Mouse (Mus musculus) kidney, postnatal 0 days (tissue): ENCODE measurements around the gene Myh8. TPM values are rescaled to one million over a fixed set of nuclear protein-coding genes. Genes with fewer than 3 reads are reported as not detected.

Source experiments
- ATAC-seq: fragments of 200-750 bp; cut with Nextera tagmentation; replicated peaks from 2 replicates; pipeline ENCODE4 v1.8.0; 2017; ENCODE audit warnings: low read depth, moderate number of reproducible peaks, moderate TSS enrichment, moderate library complexity; ENCODE audit not compliant: low FRiP score
- DNase-seq: peaks from one replicate; pipeline ENCODE4 v3.0.0-alpha.2; 2016; ENCODE audit warnings: low spot score
- H3K27ac ChIP-seq: fragments of 300-500 bp; sonication (generic); 2 replicates; pipeline ENCODE4 v1.5.1; 2014; ENCODE audit warnings: mild to moderate bottlenecking
- H3K27me3 ChIP-seq: fragments of 300-500 bp; sonication (generic); 2 replicates; pipeline ENCODE4 v1.6.1; 2014; ENCODE audit warnings: low read length, mixed read lengths; ENCODE audit not compliant: insufficient read depth
- H3K36me3 ChIP-seq: fragments of 300-500 bp; sonication (generic); 2 replicates; pipeline ENCODE4 v1.6.1; 2014; ENCODE audit warnings: low read length, mixed read lengths; ENCODE audit not compliant: insufficient read depth
- H3K4me1 ChIP-seq: fragments of 300-500 bp; sonication (generic); replicated peaks from 2 replicates; pipeline ENCODE4 v1.6.1; 2014; ENCODE audit warnings: antibody characterized with exemption, low read length, mixed read lengths; ENCODE audit not compliant: insufficient read depth
- H3K4me2 ChIP-seq: fragments of 300-500 bp; sonication (generic); 2 replicates; pipeline ENCODE4 v1.6.1; 2014; ENCODE audit warnings: mild to moderate bottlenecking, low read length, moderate library complexity, mixed read lengths
- H3K4me3 ChIP-seq: fragments of 300-500 bp; sonication (generic); replicated peaks from 2 replicates; pipeline ENCODE4 v1.5.1; 2014; ENCODE audit warnings: low read depth, low read length
- H3K9ac ChIP-seq: fragments of 300-500 bp; sonication (generic); 2 replicates; pipeline ENCODE4 v1.6.1; 2014; ENCODE audit warnings: low read depth, low read length
- H3K9me3 ChIP-seq: fragments of 300-500 bp; sonication (generic); replicated peaks from 2 replicates; pipeline ENCODE4 v1.6.1; 2016; ENCODE audit warnings: low read length, inconsistent platforms, mixed read lengths
- CTCF ChIP-seq: IDR thresholded peaks from 2 replicates; pipeline ENCODE4 v1.5.1; 2016; ENCODE audit warnings: antibody characterized with exemption, low read depth, mild to moderate bottlenecking, moderate library complexity
- WGBS: fragments of 180-500 bp; shearing (Covaris S2); extraction: QIAGEN DNeasy Blood & Tissue Kit; methylation state at CpG from one replicate; pipeline ENCODE4 v1.1.7; 2014; 5-methylcytosine and 5-hydroxymethylcytosine counted together
- polyA plus RNA-seq: library from polyadenylated mRNA; unstranded; fragments of >200 nt; fragmentation: Nextera tagmentation; extraction: Ambion mirVana; gene quantifications from 2 replicates; pipeline ENCODE4 v1.2.1, GENCODE M21; 2015

Myh8 gene
- 0.03 and 0.05 TPM in 2 replicates for polyA plus RNA-seq

DNA sequence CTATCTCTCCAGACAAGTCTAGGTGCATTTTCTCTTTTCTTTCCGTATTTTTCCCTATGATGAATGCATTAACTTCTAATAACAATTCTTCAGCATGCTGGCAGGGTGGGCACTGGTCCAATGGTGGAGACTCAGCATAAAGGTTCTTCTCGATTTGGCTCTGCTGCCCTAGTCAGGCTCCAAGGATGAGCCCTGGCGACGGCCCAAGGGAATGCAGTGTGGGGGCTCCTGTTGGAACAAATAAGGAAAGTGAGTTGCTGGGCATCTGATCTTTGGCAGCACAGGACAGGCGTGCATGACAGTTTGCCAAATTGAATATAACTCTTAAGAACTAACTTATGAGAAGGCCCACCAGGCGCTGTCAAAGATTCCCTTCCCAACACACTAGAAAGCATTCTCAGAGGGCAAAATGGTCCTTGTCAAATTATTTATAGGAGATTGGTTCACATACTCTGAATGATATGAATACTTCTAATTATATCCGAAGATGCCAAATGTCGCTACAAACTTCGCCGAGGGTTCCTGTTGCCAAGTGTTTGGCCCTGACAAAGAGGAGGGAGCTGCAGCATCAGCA lies at the start of gene Myh8:
Myh8 (plus strand) TSS at position 524 of the 574 bp plus-strand sequence.
- whole genome bisulfite sequencing, result 82% methylated on average over 10 of the region's 10 CpGs
- ATAC-seq (no peak), DNase-seq (no peak)
- Histone ChIP-seq H3K9ac (no peak within 1 kb of the TSS), H3K4me3 (no peak within 1 kb of the TSS), H3K27me3 (no peaks in the 10 kb centered on the region), H3K4me2 (no peak within 1 kb of the TSS), H3K36me3 (no peaks in the 10 kb centered on the region), H3K4me1 (no peaks in the 10 kb centered on the region), H3K27ac (no peak within 1 kb of the TSS), H3K9me3 (no peaks in the 10 kb centered on the region)
- TF ChIP-seq CTCF, result no peak

DNA sequence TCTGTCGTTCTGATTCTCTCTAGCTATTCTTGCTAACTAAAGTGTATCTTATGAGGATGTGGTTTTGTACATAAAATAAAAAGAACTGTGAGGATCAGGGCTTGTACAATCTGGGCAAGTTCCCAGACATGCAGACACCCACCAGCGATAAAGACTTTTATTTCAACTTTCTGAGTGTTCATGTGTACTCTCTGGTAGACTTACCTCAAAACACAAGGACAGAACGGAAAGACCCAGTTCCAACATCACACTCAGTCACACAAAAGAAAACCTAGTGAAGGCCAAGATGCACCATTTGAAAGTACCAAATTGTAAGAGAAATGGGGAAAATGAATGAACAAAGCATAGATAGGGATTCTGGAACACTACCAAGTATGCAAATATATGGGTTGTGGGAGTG lies 48.2 kb upstream of the Myh8 start:
- no peaks in the 10 kb centered on the region for H3K9me3 ChIP-seq
- no peaks in the 10 kb centered on the region for H3K4me1 ChIP-seq
- DNase-seq, result no peak
- TF ChIP-seq CTCF, result no peak
- no peaks in the 10 kb centered on the region for H3K36me3 ChIP-seq
- 77% methylated on average over 3 of the region's 3 CpGs for WGBS
- no peaks in the 10 kb centered on the region for H3K27me3 ChIP-seq
- H3K9ac ChIP-seq, result no peak overlapping the region
- no peak overlapping the region for H3K27ac ChIP-seq
- no peak overlapping the region for H3K4me3 ChIP-seq
- no peak for ATAC-seq
- no peak overlapping the region for H3K4me2 ChIP-seq

DNA sequence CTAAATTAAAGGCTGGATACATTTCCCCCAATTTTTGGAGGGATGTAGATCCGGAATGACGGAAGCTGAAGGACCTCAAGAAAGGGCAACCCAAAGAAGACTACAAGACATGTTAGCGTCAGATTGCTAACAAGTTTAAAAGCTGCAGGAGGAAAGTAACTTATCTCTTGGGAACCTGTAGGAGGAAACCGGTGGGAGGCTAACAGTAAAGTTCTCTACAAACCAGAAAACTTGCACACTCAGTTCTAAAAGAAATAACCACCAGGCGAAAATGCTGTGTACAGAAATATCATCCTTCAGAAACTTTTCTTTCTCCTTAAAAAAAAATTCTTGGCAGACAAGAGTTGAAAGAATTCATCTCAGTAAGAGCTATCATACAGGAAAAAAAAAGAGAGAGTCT lies 47.8 kb upstream of the Myh8 start:
- ATAC-seq (no peak), DNase-seq (no peak)
- 59% methylated on average over 5 of the region's 5 CpGs for WGBS
- H3K27ac ChIP-seq, result no peak overlapping the region
- H3K9me3 ChIP-seq, result no peaks in the 10 kb centered on the region
- H3K4me1 ChIP-seq, result no peaks in the 10 kb centered on the region
- no peak for TF ChIP-seq CTCF
- H3K9ac ChIP-seq, result no peak overlapping the region
- no peaks in the 10 kb centered on the region for H3K27me3 ChIP-seq
- H3K4me2 ChIP-seq, result no peak overlapping the region
- H3K4me3 ChIP-seq, result no peak overlapping the region
- no peaks in the 10 kb centered on the region for H3K36me3 ChIP-seq

DNA sequence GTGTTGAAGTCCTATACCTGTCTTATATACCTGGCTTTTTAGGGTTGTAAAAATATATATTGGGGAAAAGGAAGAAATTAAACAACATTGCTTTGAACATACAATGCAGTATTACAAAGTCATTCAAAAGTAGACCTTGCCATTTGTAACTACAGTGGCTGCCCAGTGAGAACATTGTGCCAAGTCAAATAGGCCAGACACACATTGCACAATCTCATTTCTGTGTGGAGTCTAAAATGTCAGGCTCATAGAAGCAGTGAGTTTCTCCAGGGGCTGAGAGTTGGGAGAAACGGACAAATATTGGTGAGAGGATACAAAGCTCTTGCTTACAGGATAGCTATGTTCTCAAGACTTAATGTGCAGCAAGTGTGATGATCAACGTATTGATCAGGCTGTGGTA lies 47.0 kb upstream of the Myh8 start:
- no peak overlapping the region for H3K27ac ChIP-seq
- no peaks in the 10 kb centered on the region for H3K36me3 ChIP-seq
- H3K27me3 ChIP-seq, result no peaks in the 10 kb centered on the region
- WGBS, result 82% methylated on average over 2 of the region's 2 CpGs
- DNase-seq (no peak), ATAC-seq (no peak)
- no peak overlapping the region for H3K4me3 ChIP-seq
- H3K9ac ChIP-seq, result no peak overlapping the region
- no peaks in the 10 kb centered on the region for H3K9me3 ChIP-seq
- no peak overlapping the region for H3K4me2 ChIP-seq
- no peak for TF ChIP-seq CTCF
- H3K4me1 ChIP-seq, result no peaks in the 10 kb centered on the region

DNA sequence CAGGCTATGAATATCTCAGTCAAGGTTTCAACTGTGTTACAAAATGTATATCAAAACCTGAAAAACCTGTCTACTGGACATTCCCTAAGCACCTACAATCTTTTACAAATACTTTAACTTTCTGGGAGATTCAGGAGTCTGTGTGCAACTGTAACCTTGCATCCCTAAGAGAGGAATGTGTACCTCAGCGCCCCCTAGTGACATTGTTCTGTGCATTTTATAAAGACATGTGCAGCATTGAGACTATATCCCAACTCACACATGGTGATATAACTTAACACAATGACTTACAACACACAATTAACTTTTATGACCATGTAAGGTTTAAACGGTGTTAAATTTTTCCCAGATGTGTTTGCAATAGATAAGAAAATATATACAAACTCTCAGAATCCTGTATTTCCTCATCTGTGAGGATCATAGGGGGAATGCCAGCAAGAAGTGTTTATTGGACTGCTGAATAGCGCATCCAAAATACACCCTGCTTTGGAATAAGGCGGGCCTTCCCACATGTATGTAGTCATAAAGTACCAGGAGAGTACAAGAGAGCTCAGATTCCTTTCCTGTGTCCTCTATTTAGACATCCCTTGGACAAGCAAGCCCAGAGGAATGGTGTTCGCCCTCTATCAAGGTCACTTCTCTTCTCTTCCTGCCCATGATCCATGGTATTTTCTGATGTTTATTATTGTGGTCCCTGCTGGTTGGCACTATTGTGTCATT lies 41.1 kb upstream of the Myh8 start:
- Histone ChIP-seq H3K36me3 (no peaks in the 10 kb centered on the region), H3K4me2 (no peak overlapping the region), H3K27ac (no peak overlapping the region), H3K9me3 (no peaks in the 10 kb centered on the region), H3K9ac (no peak overlapping the region), H3K4me3 (no peak overlapping the region), H3K4me1 (no peaks in the 10 kb centered on the region), H3K27me3 (no peaks in the 10 kb centered on the region)
- DNase-seq, result peak; percentile 75
- 55% methylated on average over 5 of the region's 5 CpGs for WGBS
- no peak for ATAC-seq
- peak; percentile 75 for TF ChIP-seq CTCF

DNA sequence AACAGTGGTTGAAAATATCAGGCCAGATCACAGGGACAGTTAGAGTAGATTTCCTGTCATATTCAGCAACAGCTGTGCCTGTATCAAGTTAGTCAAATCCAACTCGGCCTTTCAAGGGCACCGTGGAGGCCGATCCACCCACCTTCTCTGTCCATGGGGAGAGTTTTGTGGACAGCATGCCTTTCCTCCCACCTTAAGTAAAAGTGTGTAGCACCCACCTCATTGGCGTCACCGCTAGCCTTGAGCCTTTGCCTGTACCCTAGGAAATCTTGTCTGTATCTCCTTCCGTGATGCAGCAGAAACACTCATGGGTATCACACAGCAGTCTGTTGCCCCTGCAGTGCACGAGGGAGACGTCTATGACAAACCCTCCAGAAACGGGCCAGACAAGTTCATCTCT lies 40.1 kb upstream of the Myh8 start:
- Histone ChIP-seq H3K4me3 (no peak overlapping the region), H3K27ac (no peak overlapping the region), H3K9ac (no peak overlapping the region), H3K9me3 (no peaks in the 10 kb centered on the region), H3K4me1 (no peaks in the 10 kb centered on the region), H3K4me2 (no peak overlapping the region), H3K36me3 (no peaks in the 10 kb centered on the region), H3K27me3 (no peaks in the 10 kb centered on the region)
- ATAC-seq (no peak), DNase-seq (no peak)
- no peak for TF ChIP-seq CTCF
- WGBS, result 79% methylated on average over 9 of the region's 9 CpGs
